Mouse (Mus musculus) adrenal gland, postnatal 14 days (tissue): Measurements from ENCODE around the gene Arntl2. TPM values are rescaled to one million over a fixed set of nuclear protein-coding genes. Genes with fewer than 3 reads are reported as not detected.

ENCODE experiments used
- DNase-seq: peaks from one replicate; pipeline ENCODE4 v3.0.0; 2021; ENCODE audit warnings: mixed read lengths
- total RNA-seq: library from RNA; stranded (reverse); gene quantifications from 2 replicates; pipeline ENCODE4 v1.2.3, GENCODE M21; 2021

Gene Arntl2
- total RNA-seq, 1 experiment from 2014 or later = 1.3 TPM

DNA sequence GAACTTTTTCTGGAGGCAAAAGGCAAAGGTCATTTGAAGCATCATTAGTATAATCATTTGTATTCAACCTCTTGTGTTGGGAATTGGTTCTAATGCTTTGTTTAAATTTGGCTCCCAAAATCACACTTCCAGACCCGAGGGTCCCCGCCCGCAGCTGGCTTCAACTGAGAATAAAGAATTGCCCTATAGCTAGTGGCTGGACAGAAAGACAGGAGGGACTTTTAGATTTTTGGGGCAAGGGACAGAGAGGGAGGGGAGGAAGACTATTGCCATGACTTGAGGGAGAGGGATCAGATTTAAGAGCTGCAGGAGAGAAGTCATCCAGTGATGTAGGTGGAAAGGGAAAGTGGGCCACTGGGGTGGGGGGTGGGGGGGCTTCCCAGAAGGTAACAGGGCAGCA, 14.3 kb upstream of the Arntl2 start:
- DNase-seq = no peak

DNA sequence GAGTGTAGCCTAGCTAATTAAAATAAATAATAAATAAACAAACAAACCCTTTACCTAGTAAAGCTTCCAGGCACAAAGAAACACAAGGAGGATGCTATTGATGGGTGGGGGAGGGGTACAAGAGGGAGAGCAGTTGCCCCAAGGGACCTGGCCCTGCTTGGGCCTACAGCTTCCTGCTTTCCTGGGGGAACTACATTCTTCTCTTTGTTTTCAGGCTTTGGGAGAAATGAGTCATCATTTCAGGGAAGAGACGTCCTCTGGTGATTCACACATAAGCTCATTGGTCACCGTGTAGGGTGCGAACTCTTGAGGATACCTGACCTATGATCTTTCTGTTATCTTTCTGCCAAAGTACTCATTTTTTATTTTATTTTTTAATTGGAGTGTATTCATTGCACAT, 2.3 kb upstream of the Arntl2 start:
- DNase-seq = no peak

DNA sequence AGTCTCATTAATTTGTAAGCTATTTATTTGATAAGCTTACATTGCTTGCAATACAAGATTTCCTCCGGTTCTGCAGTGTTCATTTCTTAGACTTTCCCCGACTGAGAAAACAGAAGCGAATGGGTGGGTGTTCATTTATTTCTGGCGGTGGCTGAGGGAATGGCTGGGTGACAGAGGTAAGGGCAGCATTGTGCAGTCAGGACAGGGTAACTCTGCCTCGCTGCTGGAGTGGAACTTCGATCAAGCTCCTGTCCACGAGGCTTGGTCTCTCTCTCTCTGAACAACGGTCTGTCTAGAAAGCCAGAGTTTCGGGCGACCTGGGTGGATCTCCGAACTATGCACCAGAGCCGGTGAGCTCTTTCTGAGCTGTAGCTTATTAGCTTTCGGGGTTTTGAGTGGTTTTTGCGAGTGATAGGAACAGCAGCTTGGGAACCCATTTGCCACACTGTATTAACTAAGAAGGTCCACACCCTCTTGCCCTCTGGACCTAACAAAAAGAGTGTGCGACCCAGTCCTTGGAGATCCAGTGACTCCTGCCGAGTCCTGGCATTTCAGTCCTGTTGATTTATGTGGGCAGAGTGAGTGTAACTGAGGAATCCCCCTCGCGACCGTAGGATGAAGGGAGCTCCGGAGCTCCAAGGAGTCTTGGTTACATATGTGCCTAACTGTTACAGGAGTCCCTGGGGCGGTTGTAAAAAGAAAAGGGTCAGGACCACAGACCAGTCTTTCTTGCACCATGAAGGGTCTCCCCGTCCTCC, 510 bp upstream of the Arntl2 start:
- DNase-seq = no peak

DNA sequence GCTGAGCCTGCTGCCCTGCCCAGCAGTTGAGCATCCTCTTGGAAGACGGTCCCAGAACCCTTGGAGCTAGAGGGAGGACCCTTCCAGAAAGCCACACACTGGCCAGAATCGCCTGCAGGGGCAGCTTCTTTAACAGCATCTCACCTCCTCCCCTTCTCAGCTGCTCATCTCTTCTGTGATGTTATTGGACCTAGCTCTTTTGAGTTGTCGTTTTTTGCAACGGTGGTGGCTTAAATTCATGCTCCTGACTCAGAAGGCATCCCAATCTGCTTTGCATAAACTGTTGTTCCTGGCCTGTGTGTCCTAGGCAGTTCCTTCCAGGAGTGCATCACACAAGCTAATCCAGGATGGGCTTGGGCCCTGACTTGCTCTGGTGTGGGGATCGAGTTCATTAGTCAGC, 1.6 kb downstream of the Arntl2 start:
- no peak for DNase-seq

DNA sequence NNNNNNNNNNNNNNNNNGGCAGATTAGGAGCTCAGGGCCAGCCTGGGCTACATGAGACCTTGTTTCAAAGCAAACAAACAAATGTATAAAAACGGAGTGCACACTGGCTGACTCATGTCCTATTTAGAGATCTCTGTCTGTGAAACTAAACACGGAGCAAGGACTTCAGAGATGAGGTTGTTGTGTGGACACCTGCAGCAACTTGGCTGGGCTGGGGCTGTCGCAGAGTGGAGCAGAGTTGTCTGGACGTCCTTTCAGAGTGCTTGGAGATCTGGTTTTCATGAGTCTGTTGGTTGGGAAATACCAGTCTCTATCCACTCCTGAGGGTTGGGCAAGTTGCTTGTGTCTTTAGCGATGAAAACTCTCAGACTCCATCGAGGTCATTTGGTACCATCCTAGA, 14.1 kb downstream of the Arntl2 start:
- no peak for DNase-seq

DNA sequence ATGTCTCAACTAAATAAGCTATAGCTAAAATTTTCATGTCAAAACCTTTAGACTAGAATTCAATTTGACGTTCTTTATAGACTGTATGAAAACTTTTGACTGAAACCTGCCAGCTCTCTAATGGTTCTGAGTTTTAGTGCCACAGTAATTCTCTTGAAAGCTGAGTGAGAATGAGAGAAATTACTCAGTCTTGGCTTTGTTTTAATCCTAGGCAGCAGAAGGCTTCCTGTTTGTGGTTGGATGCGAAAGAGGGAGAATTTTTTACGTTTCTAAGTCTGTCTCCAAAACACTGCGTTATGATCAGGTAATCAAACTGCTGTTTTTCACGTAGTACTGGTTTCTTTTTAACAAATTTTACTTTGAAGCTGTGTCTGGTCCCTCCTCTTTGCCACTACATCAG, 17.2 kb downstream of the Arntl2 start:
- DNase-seq = no peak

DNA sequence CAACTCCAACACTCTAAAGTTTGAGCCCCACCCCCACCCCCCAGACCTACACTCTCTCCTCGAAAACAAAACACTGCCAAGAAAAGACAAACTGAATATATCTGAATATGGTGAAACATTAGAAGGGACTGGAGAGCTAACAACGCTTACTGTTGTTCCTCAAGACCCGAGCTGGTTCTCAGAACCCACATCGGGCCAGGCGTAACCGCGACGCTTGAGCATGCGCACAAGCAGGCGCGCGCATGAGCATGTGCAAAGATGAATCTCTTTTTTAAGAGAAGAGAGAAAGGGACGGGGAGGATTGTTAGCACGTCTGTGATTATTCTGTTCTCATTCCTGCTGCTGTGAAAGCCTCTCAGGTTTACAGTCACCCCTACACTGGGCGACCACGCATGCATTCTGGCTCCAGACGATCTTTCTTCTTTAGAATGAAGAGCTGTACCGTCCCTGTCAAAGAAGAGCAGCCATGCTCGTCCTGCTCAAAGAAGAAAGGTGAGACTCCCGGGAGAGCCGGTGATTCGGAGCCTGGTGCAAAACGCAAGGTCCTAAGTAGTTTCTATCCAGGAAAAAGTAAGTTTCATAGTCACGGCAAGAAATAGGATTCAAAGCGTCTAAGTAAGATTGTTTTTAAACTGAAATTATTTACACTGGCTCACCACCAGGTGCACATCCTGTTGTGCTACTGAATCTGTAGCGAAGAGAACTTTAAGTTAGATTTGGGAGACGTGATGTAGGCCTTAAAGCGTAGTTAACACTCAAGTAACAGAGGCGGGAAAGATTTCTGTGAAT, 24.5 kb downstream of the Arntl2 start:
- no peak for DNase-seq

DNA sequence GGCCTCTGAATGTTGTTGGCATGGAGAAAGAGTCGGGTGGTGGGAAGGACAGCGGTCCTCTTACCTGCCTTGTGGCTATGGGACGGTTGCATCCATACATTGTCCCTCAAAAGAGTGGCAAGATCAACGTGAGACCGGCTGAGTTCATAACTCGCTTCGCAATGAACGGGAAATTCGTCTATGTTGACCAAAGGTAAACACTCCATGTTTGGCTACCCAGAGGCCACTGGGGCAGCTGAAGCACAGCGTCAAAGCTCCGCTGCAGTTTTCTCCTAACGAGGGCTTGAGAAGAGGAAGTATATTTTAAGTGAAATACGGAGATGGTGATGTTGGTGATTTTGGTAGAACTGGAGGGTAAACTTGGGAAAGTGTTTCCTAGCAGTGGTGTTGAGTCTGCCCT, 26.1 kb downstream of the Arntl2 start:
- no peak for DNase-seq

DNA sequence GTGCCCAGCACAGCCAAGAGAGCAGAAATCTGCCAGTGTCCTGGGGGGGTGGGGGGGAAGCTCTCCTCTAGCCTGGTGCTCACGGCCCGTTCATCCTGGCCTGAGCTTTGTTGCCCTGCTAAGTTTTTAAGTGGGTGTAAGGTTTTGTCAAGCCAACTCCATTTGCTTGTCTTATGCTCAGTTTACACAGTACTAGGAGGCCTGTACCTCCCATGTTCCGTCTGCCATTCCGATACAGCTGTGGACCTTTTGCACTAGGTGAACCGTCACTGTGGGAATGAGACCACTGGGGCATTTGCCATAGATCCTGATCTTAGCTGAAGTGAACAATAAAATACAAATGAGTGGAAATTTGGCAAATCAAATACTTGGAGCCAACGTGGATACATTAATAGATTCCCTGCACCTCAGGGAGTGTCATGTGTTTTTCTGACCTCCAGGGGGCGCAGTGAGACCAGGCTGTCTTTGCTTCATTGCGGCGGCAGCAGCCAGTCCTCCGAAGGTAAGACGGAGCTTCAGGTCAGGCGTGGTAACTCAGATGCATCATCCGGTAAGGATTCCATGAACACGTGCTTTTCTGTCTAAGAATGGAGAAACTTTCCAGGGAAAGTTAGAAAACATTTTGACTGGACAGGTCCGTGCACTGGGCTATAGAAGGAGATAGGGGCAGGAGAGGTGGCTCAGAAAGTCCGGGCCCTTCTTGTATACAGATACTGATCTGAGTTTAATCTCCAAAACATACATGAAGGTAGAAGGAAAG, 29.1 kb downstream of the Arntl2 start:
- peak; percentile 85 for DNase-seq

DNA sequence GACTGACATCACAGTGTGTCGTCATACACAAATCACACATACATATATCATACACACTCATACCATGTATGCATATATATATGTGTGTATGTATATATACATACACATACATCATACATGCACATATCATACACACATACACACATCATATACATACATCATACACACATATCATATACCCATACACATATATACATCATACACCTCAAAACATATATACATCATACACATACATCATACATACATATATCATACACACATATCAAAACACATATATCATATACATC, 29.6 kb downstream of the Arntl2 start:
- DNase-seq = no peak

DNA sequence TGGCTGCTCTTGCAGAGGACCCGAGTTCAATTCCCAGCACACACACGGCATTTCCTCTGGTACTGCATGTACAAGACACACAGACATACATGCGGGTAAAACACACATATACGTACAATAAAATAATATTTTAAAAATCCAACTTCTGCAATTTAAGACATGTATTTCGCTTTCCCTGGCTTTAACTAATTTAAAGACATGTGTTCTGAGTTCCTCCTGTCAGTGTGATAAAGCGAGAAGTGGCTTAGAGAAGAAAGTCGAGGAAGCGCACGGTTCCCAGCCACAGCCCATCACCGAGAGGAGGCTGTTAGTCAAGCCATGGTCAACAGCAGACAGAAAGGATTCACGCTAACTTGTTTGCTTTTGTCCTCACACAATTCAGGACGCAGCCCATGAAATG, 35.5 kb downstream of the Arntl2 start:
- no peak for DNase-seq

DNA sequence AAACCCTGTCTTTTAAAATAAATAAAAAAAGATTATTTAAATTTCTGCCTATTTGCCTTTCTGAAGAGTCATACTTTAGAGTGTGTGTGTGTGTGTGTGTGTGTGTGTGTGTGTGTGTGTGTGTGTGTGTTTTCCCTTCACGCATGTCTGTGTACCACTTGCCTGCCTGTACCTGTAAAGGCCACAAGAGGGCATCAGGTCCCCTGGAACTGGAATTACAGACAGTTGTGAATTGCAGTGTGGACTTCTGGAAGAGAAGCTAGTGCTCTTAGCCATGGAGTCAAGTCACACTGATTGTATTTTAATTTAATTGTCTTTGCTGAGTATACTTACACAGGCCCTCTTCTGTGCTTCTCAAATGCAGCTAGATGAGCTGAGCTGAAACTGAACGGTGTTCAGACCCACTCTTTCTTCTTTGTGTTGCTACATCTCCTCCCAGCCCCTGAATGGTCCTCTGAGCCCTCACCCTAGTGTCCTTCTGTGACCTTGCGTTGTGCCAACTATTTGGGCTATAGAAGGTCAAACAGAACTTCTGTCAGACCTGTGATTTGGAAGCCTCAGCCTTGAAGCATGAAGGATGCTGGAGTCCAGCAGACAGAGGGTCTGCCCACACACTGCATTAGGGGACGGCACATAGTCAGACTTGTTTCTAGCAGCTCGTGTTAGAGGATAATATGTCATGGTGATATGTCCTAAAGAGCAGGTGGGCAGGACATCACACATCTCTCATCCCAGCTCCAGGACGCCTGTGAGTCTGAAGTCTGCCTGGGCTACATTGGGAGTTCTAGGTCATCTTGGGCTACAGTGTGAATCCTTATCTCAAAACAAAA, 37.8 kb downstream of the Arntl2 start:
- DNase-seq = peak; percentile 73

DNA sequence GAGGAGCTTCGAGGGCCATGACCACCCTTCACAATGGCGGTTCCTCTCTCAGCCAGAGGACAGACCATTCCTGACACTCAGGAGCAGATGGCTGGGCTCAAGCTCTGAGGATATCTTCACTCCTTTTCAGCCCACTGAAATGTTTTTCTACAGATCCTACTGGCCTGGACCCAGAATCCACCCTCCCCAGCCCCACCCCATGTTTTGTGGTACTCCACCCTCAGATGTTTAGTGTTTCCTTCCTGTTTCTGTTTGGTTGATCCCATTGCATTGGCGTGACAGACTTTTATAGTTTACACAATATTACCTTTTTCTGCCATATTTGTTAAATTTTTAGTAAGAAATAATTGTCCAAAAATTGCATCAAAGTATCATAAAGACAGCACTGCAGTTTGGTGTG, 38.5 kb downstream of the Arntl2 start:
- DNase-seq = no peak

DNA sequence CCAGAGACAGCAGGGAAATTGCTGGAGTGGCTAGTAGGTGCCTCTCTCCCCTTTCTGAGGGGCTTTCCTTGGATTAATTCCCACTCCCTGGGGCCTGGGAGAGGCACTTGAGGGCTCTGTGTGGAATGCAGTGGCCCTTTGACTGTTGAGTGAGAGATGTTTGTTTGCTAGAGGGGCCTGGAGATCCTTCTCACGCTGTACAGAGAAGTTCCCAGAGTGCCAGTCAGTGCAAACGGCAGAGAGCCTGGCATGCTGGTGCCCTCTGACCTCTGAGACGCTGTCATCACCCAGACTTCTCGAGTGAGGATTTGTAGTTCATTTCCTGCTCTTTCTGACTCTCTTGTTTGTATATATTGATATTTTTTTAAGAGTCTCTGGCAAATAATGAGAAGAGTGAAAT, 39.9 kb downstream of the Arntl2 start:
- DNase-seq = no peak

DNA sequence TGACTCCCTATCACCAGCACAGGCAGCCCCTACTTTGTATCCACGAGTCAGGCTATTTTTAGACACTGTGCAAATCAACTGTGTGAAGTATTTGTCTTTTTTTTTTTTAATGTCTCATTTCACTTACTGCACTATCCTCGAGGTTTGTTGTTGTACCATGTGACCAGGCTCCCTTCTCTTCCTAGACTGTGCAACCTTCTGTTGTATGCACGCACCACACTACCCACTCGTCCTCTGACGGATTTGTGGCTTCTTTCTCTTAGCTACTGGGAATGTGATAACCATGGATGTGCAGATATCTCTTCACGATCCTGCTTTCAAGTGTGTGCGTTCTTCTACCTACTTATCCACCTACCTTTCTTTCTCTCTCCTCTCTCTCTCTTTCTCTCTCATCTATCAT, 41.5 kb downstream of the Arntl2 start:
- no peak for DNase-seq

DNA sequence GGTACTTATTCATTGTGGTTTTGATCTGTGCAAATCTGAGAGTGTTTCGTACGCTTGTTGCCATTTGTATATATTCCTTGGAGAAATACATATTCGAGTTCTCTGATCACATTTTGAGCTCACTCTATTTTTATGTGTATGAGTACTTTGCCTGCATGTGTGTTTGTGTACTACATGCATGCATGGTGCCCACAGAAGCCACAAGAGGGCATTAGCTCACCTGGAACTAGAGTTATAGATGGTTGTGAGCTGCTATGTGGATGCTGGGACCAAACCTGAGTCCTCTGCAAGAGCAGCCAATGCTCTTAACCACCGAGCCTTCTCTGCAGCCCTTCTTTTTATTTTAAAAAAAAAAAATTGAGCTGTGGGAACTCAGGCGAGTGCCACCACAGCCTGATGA, 42.5 kb downstream of the Arntl2 start:
- no peak for DNase-seq

DNA sequence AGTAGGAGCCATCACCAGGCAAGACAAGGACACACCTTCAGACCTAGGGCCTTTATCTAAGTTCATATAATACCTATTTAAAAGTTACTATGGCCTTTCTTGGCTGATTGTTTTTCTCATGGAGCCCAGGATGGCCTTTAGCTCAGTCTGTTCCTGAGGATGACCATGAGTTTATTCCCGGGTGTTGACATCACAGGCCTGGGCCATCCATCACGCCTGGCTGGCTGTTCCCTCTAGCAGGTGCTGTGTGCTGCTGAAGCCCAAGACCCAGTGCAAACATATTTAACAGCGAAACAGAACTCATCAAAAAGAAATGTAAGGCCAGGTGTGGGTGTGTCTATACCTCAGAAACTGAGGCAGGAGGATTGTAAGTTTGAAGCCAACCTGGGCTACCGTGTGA, 43.0 kb downstream of the Arntl2 start:
- peak; percentile 44 for DNase-seq

DNA sequence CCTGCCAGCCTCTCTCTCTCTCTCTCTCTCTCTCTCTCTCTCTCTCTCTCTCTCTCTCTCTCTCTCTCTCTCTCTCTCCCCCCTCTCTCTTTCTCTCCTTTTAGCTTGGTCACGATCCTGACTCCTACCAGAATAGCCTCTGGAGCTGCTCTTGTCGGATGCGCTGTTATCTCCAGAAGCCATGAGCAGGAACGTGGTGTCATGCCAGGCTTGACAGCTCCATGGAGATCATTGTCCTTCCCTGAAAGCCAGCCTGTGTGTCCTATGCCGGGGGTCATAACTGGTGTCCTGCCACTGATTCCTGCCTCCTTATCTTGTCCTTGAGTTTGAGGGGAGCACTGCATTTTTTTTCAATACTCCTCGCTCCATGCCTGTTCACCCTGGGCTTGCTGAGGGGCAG, 49.0 kb downstream of the Arntl2 start:
- DNase-seq = no peak

DNA sequence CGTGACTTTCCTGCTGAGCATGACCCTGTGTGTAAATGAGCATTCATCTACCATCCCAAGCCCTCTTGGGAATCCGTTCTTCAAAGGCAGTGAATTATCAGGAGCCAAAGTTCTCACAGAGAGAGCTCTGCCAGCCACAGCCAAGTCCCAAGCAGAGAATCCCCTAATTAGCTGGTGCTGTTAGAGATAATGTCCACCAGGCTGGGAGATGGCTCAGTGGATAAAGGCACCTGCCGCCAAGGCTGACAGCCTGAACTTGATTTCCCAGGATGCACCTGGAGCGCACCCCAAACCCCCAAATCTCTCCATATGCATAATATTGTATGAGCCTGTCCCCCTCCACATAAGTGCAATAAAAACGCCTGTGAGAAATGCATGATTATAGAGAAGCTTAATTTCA, 49.5 kb downstream of the Arntl2 start:
- no peak for DNase-seq

DNA sequence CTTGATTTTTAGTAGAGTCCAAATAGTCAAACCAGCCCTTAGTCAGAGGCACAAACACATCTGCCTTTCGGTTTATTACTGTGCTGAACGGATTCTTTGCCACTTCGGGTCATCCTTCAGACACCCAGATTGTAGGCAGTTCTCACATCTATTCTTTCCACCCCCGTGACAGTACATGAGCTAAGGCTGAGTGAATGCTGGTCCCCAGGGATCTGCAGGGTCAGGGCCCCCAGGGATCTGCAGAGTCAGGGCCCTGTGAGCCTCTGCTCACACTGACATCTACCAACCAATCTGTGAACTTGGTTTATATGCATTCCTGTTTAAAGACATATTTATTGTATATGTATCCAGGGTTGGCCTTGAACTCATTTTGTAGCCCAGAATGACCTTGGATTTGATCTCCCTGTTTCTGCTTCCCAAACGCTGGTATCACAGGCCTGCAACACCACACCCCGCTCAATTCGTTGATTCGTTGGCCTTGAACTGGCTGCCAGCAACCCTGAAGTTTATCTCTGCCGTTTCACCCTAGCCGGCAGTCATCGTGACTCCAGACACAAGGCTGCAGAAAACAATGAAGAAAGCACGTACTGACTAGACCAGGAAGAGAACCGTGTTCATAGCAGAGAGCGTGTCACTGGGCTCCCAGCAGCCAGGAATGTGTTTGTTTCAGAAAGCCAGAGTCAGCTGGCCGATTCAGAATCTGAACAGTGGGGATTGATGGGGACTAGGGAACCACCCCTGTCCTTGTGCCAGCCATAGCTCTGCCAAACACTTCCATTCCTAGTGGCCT, 50.3 kb downstream of the Arntl2 start:
- peak; percentile 75 for DNase-seq

DNA sequence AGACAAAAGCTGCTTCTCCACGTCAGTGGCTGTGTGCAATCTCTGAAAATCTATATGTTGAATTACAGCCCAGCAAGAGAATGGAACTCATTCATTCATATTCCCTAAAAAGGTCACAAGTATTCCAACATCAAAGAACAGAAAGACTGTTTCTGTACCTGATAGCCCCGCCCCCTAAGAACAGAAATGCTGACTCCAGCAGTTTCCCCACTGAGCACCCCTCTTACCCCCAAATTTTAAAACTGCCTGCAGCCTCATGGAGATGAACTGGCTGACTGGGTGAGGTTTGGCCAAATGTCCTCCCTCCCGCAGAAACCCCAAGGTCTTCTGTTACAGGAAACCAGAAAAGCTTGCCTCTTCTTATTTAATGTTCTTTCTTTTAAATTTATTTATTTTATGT, 51.5 kb downstream of the Arntl2 start:
- no peak for DNase-seq

DNA sequence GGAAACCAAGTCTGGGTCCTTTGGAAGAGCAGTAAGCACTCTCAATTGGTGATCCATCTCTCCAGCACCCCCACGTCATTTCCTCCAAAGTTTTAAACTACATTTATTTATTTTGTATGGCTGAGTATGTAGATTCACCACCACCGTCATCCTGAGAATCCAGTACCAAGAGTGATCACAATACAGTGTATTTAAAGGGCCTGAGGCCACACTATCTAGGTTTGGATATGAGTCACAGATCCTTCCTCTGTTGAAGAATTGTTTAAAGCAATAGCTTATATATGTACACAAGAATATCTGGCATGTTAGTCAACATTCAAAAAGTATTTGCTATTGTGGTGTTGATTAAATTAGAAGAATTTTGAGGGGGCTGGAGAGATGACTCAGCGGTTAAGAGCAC, 52.4 kb downstream of the Arntl2 start:
- DNase-seq = no peak
